Mouse (Mus musculus) erythroblast, embryonic 14.5 days (primary cell): Measurements from ENCODE around the gene Noct. TPM values are rescaled to one million over a fixed set of nuclear protein-coding genes. Genes with fewer than 3 reads are reported as not detected.

Experiments used
- H3K27me3 ChIP-seq: 2 replicates; pipeline ENCODE4 v1.6.1; 2012; ENCODE audit warnings: inconsistent platforms; ENCODE audit not compliant: control insufficient read depth
- H3K36me3 ChIP-seq: 2 replicates; pipeline ENCODE4 v1.6.1; 2012; ENCODE audit warnings: mild to moderate bottlenecking, inconsistent platforms; ENCODE audit not compliant: control insufficient read depth
- H3K4me1 ChIP-seq: 2 replicates; pipeline ENCODE4 v1.6.1; 2012; ENCODE audit warnings: inconsistent platforms; ENCODE audit not compliant: control insufficient read depth
- H3K4me3 ChIP-seq: replicated peaks from 2 replicates; pipeline ENCODE3; 2012; ENCODE audit warnings: moderate library complexity, mild to moderate bottlenecking, inconsistent platforms
- H3K9me3 ChIP-seq: 2 replicates; pipeline ENCODE4 v1.6.1; 2012; ENCODE audit warnings: low read length, inconsistent platforms, mixed read lengths; ENCODE audit not compliant: control insufficient read depth
- GATA1 ChIP-seq: IDR thresholded peaks from 2 replicates; pipeline ENCODE4 v1.6.1; 2012; ENCODE audit warnings: low read length, inconsistent platforms, mixed read lengths
- TAL1 ChIP-seq: IDR thresholded peaks from 3 replicates; pipeline ENCODE4 v1.6.1; 2012; ENCODE audit warnings: low read length, inconsistent platforms, mixed read lengths
- polyA plus RNA-seq: library from polyadenylated mRNA; stranded (reverse); fragments of >175 nt; gene quantifications from 2 replicates; pipeline ENCODE4 v1.2.3, GENCODE M21; 2012

The Noct gene
- polyA plus RNA-seq, 1 experiment: 6.1 TPM

- H3K4me3 ChIP-seq: no peak overlapping the region
- no peaks in the 10 kb centered on the region for H3K9me3 ChIP-seq
- TF ChIP-seq TAL1 (no peak), GATA1 (no peak)
- H3K36me3 ChIP-seq: peaks cover 100% of the 10 kb centered on the region
- peaks cover 5% of the 10 kb centered on the region for H3K4me1 ChIP-seq
- H3K27me3 ChIP-seq: no peaks in the 10 kb centered on the region
Measured at GRCm38 (mm10) chr3:51252689-51253402, 28.6 kb downstream of the Noct start.

- TF ChIP-seq TAL1: no peak
- no peak for TF ChIP-seq GATA1
- Histone ChIP-seq H3K36me3 (peaks cover 100% of the 10 kb centered on the region), H3K9me3 (no peaks in the 10 kb centered on the region), H3K4me1 (peaks cover 2% of the 10 kb centered on the region), H3K4me3 (no peak overlapping the region), H3K27me3 (no peaks in the 10 kb centered on the region)
Measured at GRCm38 (mm10) chr3:51254784-51255183, 30.5 kb downstream of the Noct start.

GRCm38 (mm10) chr3:51256450-51256849, 32.2 kb downstream of the Noct start:
- peaks cover 100% of the 10 kb centered on the region for H3K36me3 ChIP-seq

GRCm38 (mm10) chr3:51258070-51258469, 33.8 kb downstream of the Noct start:
- TF ChIP-seq GATA1 (no peak), TAL1 (no peak)
- Histone ChIP-seq H3K27me3 (no peaks in the 10 kb centered on the region), H3K4me1 (no peaks in the 10 kb centered on the region), H3K4me3 (no peak overlapping the region), H3K36me3 (peaks cover 100% of the 10 kb centered on the region), H3K9me3 (no peaks in the 10 kb centered on the region)

More at GRCm38 (mm10) chr3:51256450-51256849, 32.2 kb downstream of the Noct start:
- Histone ChIP-seq H3K4me3 (no peak overlapping the region), H3K27me3 (no peaks in the 10 kb centered on the region), H3K4me1 (peaks cover 2% of the 10 kb centered on the region), H3K9me3 (no peaks in the 10 kb centered on the region)
- TF ChIP-seq GATA1: no peak
- no peak for TF ChIP-seq TAL1

- Histone ChIP-seq H3K27me3 (no peaks in the 10 kb centered on the region), H3K36me3 (peaks cover 98% of the 10 kb centered on the region), H3K4me1 (no peaks in the 10 kb centered on the region), H3K9me3 (no peaks in the 10 kb centered on the region), H3K4me3 (no peak overlapping the region)
- no peak for TF ChIP-seq TAL1
- no peak for TF ChIP-seq GATA1
Measured at GRCm38 (mm10) chr3:51262942-51263341, 38.7 kb downstream of the Noct start.

GRCm38 (mm10) chr3:51268434-51268833, 44.2 kb downstream of the Noct start:
- TF ChIP-seq GATA1 (no peak), TAL1 (no peak)
- Histone ChIP-seq H3K4me1 (peaks cover 3% of the 10 kb centered on the region; the same call in 1 of the 2 replicates), H3K4me3 (no peak overlapping the region), H3K36me3 (peaks cover 63% of the 10 kb centered on the region), H3K9me3 (no peaks in the 10 kb centered on the region), H3K27me3 (no peaks in the 10 kb centered on the region)

GRCm38 (mm10) chr3:51270069-51270817, 46.0 kb downstream of the Noct start:
- Histone ChIP-seq H3K36me3 (peaks cover 55% of the 10 kb centered on the region), H3K4me3 (no peak overlapping the region)

GRCm38 (mm10) chr3:51275956-51276398, 51.7 kb downstream of the Noct start:
- peaks cover 46% of the 10 kb centered on the region for H3K4me1 ChIP-seq
- no peaks in the 10 kb centered on the region for H3K27me3 ChIP-seq
- H3K9me3 ChIP-seq: no peaks in the 10 kb centered on the region
- peak overlapping the region; percentile 93 for H3K4me3 ChIP-seq
- H3K36me3 ChIP-seq: peaks cover 34% of the 10 kb centered on the region
- no peak for TF ChIP-seq TAL1
- no peak for TF ChIP-seq GATA1

More at GRCm38 (mm10) chr3:51270069-51270817, 46.0 kb downstream of the Noct start:
- H3K27me3 ChIP-seq: no peaks in the 10 kb centered on the region
- H3K9me3 ChIP-seq: no peaks in the 10 kb centered on the region
- peaks cover 9% of the 10 kb centered on the region for H3K4me1 ChIP-seq
- TF ChIP-seq TAL1 (no peak), GATA1 (no peak)

- Histone ChIP-seq H3K9me3 (no peaks in the 10 kb centered on the region), H3K27me3 (no peaks in the 10 kb centered on the region), H3K4me1 (peaks cover 46% of the 10 kb centered on the region), H3K4me3 (peak overlapping the region; percentile 93), H3K36me3 (peaks cover 34% of the 10 kb centered on the region)
- TF ChIP-seq GATA1 (no peak), TAL1 (no peak)
Measured at GRCm38 (mm10) chr3:51276421-51277111, 52.3 kb downstream of the Noct start.
